Mouse (Mus musculus): ENCODE data around the gene Mrpl2. TPM values are rescaled to one million over a fixed set of nuclear protein-coding genes. Genes with fewer than 3 reads are reported as not detected.

Mrpl2 gene
- polyA plus RNA-seq, 1 experiment from 2014 or later: 59.9 TPM

DNA sequence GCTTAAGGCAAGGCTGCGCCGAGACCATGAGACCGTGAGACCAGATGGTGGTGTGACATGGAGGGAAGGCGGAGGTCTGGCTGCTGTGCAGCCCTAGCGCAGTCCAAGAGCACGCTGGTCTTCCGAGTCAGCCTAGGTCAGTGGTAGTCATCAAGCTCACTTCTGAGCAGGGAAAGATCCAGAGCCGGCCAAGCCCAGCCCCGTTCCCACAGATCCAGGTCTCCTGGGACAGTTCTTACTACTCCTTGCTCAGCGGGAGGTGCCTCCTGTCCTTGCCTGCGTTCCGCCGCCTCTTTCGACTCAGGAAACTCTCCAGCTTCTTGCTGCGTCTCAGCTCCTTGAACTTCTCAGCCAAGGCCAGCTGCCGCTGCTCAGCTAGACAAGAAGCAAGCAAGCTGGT lies 21.7 kb downstream of the Mrpl2 start:
- Histone ChIP-seq H3K9me3 (ENCODE audit: control insufficient read depth, low read length) (no peaks in the 10 kb centered on the region), H3K4me2 (ENCODE audit: low read depth, low read length) (no peak overlapping the region), H3K4me1 (ENCODE audit: control insufficient read depth, insufficient read depth, low read length) (no peaks in the 10 kb centered on the region), H3K36me3 (ENCODE audit: control insufficient read depth, insufficient read depth, low read length) (peaks cover 46% of the 10 kb centered on the region), H3K27me3 (ENCODE audit: control insufficient read depth, insufficient read depth, low read length) (no peaks in the 10 kb centered on the region), H3K27ac (ENCODE audit: low read depth, low read length) (no peak overlapping the region), H3K4me3 (ENCODE audit: low read depth, low read length) (no peak overlapping the region), H3K9ac (replicated peaks; ENCODE audit: low read depth, low read length) (no peak overlapping the region)
- ATAC-seq (ENCODE audit: low read depth): no peak
- 92% methylated on average over 16 of the region's 16 CpGs for WGBS

- H3K36me3 ChIP-seq (ENCODE audit: control insufficient read depth, insufficient read depth, low read length): peaks cover 24% of the 10 kb centered on the region
- no peaks in the 10 kb centered on the region for H3K27me3 ChIP-seq (ENCODE audit: control insufficient read depth, insufficient read depth, low read length)
- H3K9me3 ChIP-seq (ENCODE audit: control insufficient read depth, low read length): no peaks in the 10 kb centered on the region
- no peak for ATAC-seq (ENCODE audit: low read depth)
- H3K4me1 ChIP-seq (ENCODE audit: control insufficient read depth, insufficient read depth, low read length): peaks cover 11% of the 10 kb centered on the region; the same call in 1 of the 2 replicates
- H3K27ac ChIP-seq (ENCODE audit: low read depth, low read length): no peak overlapping the region
- H3K4me2 ChIP-seq (ENCODE audit: low read depth, low read length): no peak overlapping the region
- H3K4me3 ChIP-seq (ENCODE audit: low read depth, low read length): no peak overlapping the region
- no peak overlapping the region for H3K9ac ChIP-seq (replicated peaks; ENCODE audit: low read depth, low read length)
- 99% methylated on average over 10 of the region's 10 CpGs for WGBS
Observed at GRCm38 (mm10) chr17:46669911-46670310, 23.9 kb downstream of the Mrpl2 start.

DNA sequence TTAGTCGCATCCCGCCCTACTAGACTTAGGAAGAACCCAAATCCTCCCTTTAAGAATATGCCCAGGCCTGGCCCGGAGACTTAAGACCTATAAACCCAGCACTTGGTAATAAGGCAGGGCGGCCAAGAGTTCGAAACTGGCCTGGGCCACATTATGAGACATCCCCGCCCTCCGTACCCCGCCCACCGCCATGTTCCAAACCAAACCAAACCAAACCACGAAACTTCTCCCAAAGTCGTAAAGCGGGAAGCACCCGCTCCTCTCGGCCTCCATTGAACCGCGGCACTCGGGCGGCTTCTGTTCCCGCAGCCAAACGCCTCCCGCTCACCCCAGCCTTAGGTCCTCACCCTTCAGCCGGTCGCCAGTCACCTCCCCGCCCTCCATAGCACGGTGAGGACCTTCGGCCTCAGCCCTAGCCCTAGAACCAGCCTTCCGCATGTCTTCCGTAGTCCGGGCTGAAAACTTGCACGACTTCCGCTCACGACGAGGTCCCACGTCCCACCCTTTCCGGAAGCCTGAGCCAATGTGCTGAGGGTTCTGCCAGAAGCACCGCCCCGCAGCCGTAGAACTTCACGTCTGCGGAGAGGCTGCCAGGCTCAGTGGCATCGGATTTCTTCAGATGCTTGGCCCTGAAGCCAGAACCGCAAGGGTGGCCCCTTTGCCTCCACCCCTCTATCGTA lies 28.0 kb downstream of the Mrpl2 start, which contains the start of gene Rrp36:
TSS of gene Rrp36 (minus strand) at position 503 of the 680 bp plus-strand sequence.
- peak; percentile 95 for ATAC-seq (ENCODE audit: low read depth)
- Histone ChIP-seq H3K27ac (ENCODE audit: low read depth, low read length) (peak within 1 kb of the TSS; percentile 57), H3K4me2 (ENCODE audit: low read depth, low read length) (peak within 1 kb of the TSS; percentile 95), H3K9me3 (ENCODE audit: control insufficient read depth, low read length) (no peaks in the 10 kb centered on the region), H3K4me3 (ENCODE audit: low read depth, low read length) (peak within 1 kb of the TSS; percentile 78), H3K9ac (replicated peaks; ENCODE audit: low read depth, low read length) (peak within 1 kb of the TSS; percentile 68), H3K4me1 (ENCODE audit: control insufficient read depth, insufficient read depth, low read length) (peaks cover 14% of the 10 kb centered on the region), H3K36me3 (ENCODE audit: control insufficient read depth, insufficient read depth, low read length) (peaks cover 44% of the 10 kb centered on the region), H3K27me3 (ENCODE audit: control insufficient read depth, insufficient read depth, low read length) (no peaks in the 10 kb centered on the region)
- WGBS: under 1% methylated on average over 43 of the region's 43 CpGs

DNA sequence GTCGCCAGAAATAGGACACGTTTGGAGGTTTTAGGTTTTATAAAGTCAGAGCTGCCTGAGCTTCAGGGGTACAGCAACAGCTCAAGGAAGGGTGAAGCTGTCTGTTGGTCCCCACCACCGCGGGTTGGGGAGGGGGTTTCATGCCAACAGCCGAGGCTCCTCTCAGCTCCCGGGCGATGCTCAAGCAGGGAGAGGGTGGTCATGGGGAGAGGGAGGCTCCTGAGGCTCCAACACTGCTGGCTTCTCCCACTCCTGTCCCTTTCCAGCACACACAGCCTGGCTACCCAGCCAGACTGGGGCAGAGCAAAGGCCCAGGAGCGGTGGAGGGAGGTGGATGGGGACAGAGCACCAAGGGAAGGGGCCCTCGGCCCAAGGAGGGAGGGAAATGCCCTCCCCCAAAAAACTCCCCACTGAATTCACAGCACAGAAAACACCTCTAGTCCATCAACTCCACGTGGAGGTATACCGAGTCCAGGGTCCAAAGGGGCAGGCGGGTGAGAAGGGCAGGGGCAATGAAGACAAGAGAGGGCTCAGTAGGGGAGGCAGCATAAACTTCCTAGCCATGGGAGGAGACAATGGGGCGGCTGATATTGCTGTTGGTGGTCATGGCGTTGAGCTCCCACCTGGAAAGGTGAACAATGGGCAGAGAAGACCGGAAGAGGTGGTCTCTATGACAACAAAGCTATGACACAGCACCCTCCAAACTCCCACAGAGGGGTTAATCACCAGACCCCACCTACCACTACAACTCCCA lies 28.7 kb downstream of the Mrpl2 start:
- Histone ChIP-seq H3K4me2 (ENCODE audit: low read depth, low read length) (peak overlapping the region; percentile 95), H3K36me3 (ENCODE audit: control insufficient read depth, insufficient read depth, low read length) (peaks cover 38% of the 10 kb centered on the region), H3K4me3 (ENCODE audit: low read depth, low read length) (peak overlapping the region; percentile 78), H3K27ac (ENCODE audit: low read depth, low read length) (peak overlapping the region; percentile 57), H3K9ac (replicated peaks; ENCODE audit: low read depth, low read length) (peak overlapping the region; percentile 68), H3K9me3 (ENCODE audit: control insufficient read depth, low read length) (no peaks in the 10 kb centered on the region), H3K27me3 (ENCODE audit: control insufficient read depth, insufficient read depth, low read length) (no peaks in the 10 kb centered on the region), H3K4me1 (ENCODE audit: control insufficient read depth, insufficient read depth, low read length) (peaks cover 22% of the 10 kb centered on the region)
- ATAC-seq (ENCODE audit: low read depth): peak; percentile 36
- WGBS: 11% methylated on average over 14 of the region's 15 CpGs

DNA sequence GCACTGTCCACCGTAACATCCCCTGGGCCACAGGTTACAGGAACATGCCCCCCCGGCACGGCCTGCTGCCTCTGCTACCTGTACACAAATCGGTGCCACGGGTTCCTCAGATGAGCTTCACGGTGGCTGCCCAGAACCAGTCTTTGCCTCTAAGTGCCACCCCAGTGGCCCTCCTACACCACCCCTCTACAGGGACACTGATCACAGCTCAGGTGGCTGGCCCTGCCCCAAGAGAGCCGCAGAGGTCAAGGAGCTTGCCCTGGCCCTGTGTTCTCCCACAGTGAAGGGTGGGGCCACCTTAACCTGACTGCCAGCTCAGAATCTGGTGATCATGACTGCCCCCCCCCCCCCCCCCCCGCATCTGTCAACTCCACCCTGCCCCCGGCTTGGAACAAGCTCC lies 32.4 kb downstream of the Mrpl2 start, which contains the start of gene Mea1:
TSS of gene Mea1 (plus strand) at position 378 of the 400 bp plus-strand sequence.
- WGBS: 97% methylated on average over 8 of the region's 9 CpGs

DNA sequence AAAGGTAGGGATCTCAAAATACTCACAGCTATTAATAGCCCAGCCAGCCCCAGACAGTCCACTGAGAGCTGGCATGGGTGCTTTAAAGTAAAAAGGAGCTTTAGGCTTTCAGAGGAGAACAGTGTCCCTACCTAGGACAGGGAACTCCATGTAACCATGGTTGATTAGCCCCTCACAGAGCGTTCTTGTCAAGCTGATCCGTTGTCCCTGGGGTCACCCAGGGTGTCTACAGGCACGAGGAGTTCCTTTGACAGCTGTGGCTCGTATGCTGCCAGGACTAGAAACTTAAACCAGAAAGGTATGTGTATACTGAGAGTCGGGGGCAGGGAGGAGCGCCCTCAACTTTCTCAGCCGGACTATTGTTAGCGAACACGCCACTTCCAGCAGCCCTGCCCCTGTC lies 32.9 kb downstream of the Mrpl2 start:
- peaks cover 36% of the 10 kb centered on the region for H3K36me3 ChIP-seq (ENCODE audit: control insufficient read depth, insufficient read depth, low read length)
- no peak overlapping the region for H3K27ac ChIP-seq (ENCODE audit: low read depth, low read length)
- no peaks in the 10 kb centered on the region for H3K27me3 ChIP-seq (ENCODE audit: control insufficient read depth, insufficient read depth, low read length)
- ATAC-seq (ENCODE audit: low read depth): no peak
- H3K4me1 ChIP-seq (ENCODE audit: control insufficient read depth, insufficient read depth, low read length): peaks cover 26% of the 10 kb centered on the region
- no peaks in the 10 kb centered on the region for H3K9me3 ChIP-seq (ENCODE audit: control insufficient read depth, low read length)
- peak overlapping the region; percentile 29; the same call in 1 of the 2 replicates for H3K9ac ChIP-seq (replicated peaks; ENCODE audit: low read depth, low read length)
- peak overlapping the region; percentile 65; the same call in 1 of the 2 replicates for H3K4me2 ChIP-seq (ENCODE audit: low read depth, low read length)
- WGBS: 71% methylated on average over 9 of the region's 9 CpGs
- H3K4me3 ChIP-seq (ENCODE audit: low read depth, low read length): no peak overlapping the region; the same call in 1 of the 2 replicates

More for the DNA sequence above, 32.4 kb downstream of the Mrpl2 start, which contains the start of gene Mea1:
- no peak for ATAC-seq (ENCODE audit: low read depth)
- Histone ChIP-seq H3K4me3 (ENCODE audit: low read depth, low read length) (peak within 1 kb of the TSS; percentile 79), H3K27me3 (ENCODE audit: control insufficient read depth, insufficient read depth, low read length) (no peaks in the 10 kb centered on the region), H3K4me1 (ENCODE audit: control insufficient read depth, insufficient read depth, low read length) (peaks cover 29% of the 10 kb centered on the region), H3K9me3 (ENCODE audit: control insufficient read depth, low read length) (no peaks in the 10 kb centered on the region), H3K9ac (replicated peaks; ENCODE audit: low read depth, low read length) (peak within 1 kb of the TSS; percentile 29; the same call in 1 of the 2 replicates), H3K4me2 (ENCODE audit: low read depth, low read length) (peak within 1 kb of the TSS; percentile 65), H3K36me3 (ENCODE audit: control insufficient read depth, insufficient read depth, low read length) (peaks cover 33% of the 10 kb centered on the region), H3K27ac (ENCODE audit: low read depth, low read length) (no peak within 1 kb of the TSS)

DNA sequence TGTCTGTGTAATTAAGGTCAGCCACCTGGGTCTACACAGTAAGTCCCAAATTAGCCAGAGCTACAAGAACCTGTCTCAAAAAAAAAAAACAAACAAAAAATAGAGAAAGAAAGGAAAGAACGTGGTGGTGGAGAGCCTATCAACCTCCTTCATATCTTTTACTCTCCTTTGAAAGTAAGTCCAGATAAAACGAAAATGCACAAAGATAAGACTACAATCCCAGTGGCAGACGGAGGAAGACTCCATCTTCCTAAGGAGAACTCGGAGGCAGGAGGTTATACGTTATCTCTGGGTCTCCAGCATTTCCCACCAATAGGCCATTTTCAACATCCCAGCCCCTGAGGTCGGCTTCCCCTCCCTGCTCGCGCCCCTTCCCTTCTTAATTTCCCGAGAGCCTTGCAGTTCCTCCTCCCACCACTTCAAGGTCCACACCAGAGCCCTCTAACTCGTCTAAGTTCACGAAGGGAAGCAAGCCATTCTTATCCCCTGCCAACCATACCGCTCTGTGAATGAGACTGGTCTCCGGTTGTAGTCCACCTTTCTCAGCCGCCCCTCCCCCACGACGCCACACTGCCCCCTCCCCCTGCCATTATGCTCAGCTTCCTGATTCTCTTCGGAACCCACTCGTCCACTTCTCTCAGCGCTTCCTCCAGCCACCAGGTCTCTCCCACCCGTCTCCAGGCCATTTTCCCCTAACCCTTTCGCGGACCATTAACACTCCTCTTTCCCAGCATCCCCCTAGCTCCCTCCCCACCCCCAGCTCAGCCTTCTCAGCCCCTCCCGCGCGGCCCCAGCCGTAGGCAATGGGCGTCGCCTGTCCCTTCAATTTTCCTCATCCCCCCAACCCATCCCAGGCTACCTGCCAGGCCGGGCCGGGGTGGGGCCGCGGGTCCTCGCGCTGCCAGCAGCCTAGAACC lies 34.1 kb downstream of the Mrpl2 start:
- peak overlapping the region; percentile 79 for H3K4me3 ChIP-seq (ENCODE audit: low read depth, low read length)
- WGBS: under 1% methylated on average over 34 of the region's 34 CpGs
- H3K9ac ChIP-seq (replicated peaks; ENCODE audit: low read depth, low read length): peak overlapping the region; percentile 65
- no peaks in the 10 kb centered on the region for H3K27me3 ChIP-seq (ENCODE audit: control insufficient read depth, insufficient read depth, low read length)
- ATAC-seq (ENCODE audit: low read depth): no peak; the same call in none of the 2 replicates
- H3K27ac ChIP-seq (ENCODE audit: low read depth, low read length): peak overlapping the region; percentile 85
- peaks cover 20% of the 10 kb centered on the region for H3K4me1 ChIP-seq (ENCODE audit: control insufficient read depth, insufficient read depth, low read length)
- peak overlapping the region; percentile 65 for H3K4me2 ChIP-seq (ENCODE audit: low read depth, low read length)
- H3K36me3 ChIP-seq (ENCODE audit: control insufficient read depth, insufficient read depth, low read length): peaks cover 48% of the 10 kb centered on the region
- no peaks in the 10 kb centered on the region for H3K9me3 ChIP-seq (ENCODE audit: control insufficient read depth, low read length)

DNA sequence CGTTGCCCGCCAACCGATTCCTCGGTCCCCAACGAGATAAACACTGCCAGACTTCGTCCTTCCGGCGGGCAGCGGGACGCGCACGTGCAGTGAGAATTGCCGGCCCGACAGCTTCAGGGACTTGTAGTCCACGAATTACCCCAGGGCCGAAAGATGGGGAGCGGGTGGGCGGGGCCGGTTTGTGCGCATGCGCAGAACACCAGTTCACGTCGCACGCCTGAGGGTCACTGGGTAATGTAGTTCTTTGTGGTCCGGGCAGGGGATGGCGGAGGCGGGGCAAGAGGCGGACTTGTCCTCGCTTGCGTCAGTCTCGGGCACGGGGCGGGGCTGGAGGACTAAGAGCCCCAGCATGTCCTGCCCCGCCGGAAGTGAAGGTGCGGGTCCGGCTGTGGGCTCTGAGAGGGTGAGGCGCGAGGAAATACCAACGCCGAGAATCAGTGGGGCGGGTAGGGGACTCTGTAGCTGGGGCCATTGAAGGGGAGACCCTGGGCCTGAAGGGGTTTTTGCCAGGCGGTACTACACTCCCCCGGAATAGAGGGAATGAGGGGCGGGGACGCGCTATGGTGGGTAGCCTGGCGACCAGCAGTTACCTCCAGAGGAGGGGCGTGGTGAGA lies 34.8 kb downstream of the Mrpl2 start, which contains the start of gene Klhdc3:
TSS of gene Klhdc3 (minus strand) at position 155 of the 614 bp plus-strand sequence.
- ATAC-seq (ENCODE audit: low read depth): peak; percentile 96
- H3K4me3 ChIP-seq (ENCODE audit: low read depth, low read length): peak within 1 kb of the TSS; percentile 79
- peaks cover 20% of the 10 kb centered on the region for H3K4me1 ChIP-seq (ENCODE audit: control insufficient read depth, insufficient read depth, low read length)
- peaks cover 46% of the 10 kb centered on the region for H3K36me3 ChIP-seq (ENCODE audit: control insufficient read depth, insufficient read depth, low read length)
- 0% methylated on average over 49 of the region's 49 CpGs for WGBS
- H3K4me2 ChIP-seq (ENCODE audit: low read depth, low read length): peak within 1 kb of the TSS; percentile 87
- no peaks in the 10 kb centered on the region for H3K27me3 ChIP-seq (ENCODE audit: control insufficient read depth, insufficient read depth, low read length)
- H3K27ac ChIP-seq (ENCODE audit: low read depth, low read length): peak within 1 kb of the TSS; percentile 85
- no peaks in the 10 kb centered on the region for H3K9me3 ChIP-seq (ENCODE audit: control insufficient read depth, low read length)
- H3K9ac ChIP-seq (replicated peaks; ENCODE audit: low read depth, low read length): peak within 1 kb of the TSS; percentile 65

Measured in neural tube, embryonic 14.5 days (tissue).